ENCODE assay signal across 25 mouse cellular contexts in the genomic region with DNA sequence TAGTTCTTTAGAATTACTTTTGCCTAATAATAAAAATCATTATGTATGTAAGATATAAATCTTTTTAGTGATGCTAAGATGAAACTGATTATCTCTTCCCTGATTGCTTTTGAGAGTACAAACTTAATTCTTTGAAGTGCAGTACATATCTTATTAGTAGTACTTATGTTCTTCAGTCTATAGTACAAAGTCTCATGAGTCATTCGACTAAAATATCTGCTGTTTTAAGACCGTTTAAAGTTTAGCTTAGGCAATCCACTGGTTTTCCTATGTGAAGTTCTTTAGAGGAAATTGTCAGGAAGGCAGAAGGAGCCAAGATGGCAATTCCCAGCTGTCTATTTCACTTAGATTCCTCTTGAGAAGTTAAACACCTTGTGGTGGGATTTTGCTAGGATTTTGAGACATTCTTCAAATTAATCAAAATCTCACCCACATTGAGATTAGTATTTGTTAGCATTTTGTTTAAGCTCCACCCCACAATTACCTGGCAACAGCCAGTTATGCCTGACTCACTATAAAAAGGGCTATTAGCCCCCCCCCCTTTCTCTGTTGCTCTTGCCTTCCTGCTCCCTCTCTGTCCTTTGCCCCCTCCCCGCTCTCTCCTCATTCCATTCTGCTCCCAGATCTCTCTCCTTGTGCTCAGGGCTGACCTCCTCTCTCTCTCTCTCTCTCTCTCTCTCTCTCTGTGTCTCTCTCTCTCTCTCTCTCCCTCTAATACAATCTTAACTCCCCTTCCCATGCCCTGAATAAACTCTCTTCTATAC.
"Had no signal": no experiment of that assay in that cellular context is flagged by ENCODE, and none has a peak within 500 bp of the region (broad histone marks: within the 10 kb centered on the region; RNA-seq: fewer than 3 reads in every experiment).

No protein-coding gene starts in this region.

- H3K27me3 ChIP-seq: heart, embryonic 12.5 days; hindbrain, embryonic 13.5 days; kidney, embryonic 15.5 days; limb, embryonic 13.5 days; limb, embryonic 15.5 days; liver, embryonic 12.5 days had no signal

- H3K27ac ChIP-seq: gastrocnemius, adult 2 months; heart, embryonic 10.5 days; hindbrain, embryonic 10.5 days; hindbrain, embryonic 13.5 days; kidney, embryonic 15.5 days; limb, embryonic 13.5 days; limb, embryonic 15.5 days; liver, embryonic 12.5 days; liver, embryonic 14.5 days had no signal

- H3K4me2 ChIP-seq: heart, embryonic 12.5 days; hindbrain, embryonic 13.5 days; kidney, embryonic 15.5 days; limb, embryonic 13.5 days; limb, embryonic 15.5 days; liver, embryonic 12.5 days had no signal

- H3K4me1 ChIP-seq: heart, embryonic 10.5 days; heart, embryonic 12.5 days; hindbrain, embryonic 10.5 days; hindbrain, embryonic 13.5 days; kidney, embryonic 15.5 days; limb, embryonic 13.5 days; limb, embryonic 15.5 days; liver, embryonic 12.5 days had no signal

- ATAC-seq: hindbrain, embryonic 16.5 days; inflammation-experienced regulatory T-cells, adult 6 months; liver, embryonic 12.5 days had no signal

- DNase-seq: gastrocnemius, adult 2 months; gastrocnemius, postnatal 10 days; gastrocnemius, postnatal 25 days; heart, adult 18-20 months; heart, postnatal 10 days; heart, postnatal 4 days; kidney, adult 11 months; kidney, adult 2 months; kidney, adult 9 months; kidney, postnatal 14 days; kidney, postnatal 36 days; layer of hippocampus, adult 9-11 months; layer of hippocampus, postnatal 36 days; left cerebral cortex, postnatal 4 days had no signal

- H3K4me3 ChIP-seq: gastrocnemius, adult 2 months; heart, embryonic 10.5 days; heart, embryonic 12.5 days; hindbrain, embryonic 10.5 days; hindbrain, embryonic 13.5 days; kidney, embryonic 15.5 days; limb, embryonic 13.5 days; limb, embryonic 15.5 days; liver, embryonic 12.5 days had no signal

- H3K9me3 ChIP-seq: heart, embryonic 10.5 days; heart, embryonic 12.5 days; hindbrain, embryonic 10.5 days; hindbrain, embryonic 13.5 days; kidney, embryonic 15.5 days; limb, embryonic 13.5 days; limb, embryonic 15.5 days; liver, embryonic 12.5 days had no signal

- H3K9ac ChIP-seq: heart, embryonic 12.5 days; hindbrain, embryonic 13.5 days; kidney, embryonic 15.5 days; limb, embryonic 13.5 days; limb, embryonic 15.5 days; liver, embryonic 12.5 days; liver, embryonic 14.5 days had no signal

- H3K36me3 ChIP-seq: heart, embryonic 10.5 days; heart, embryonic 12.5 days; hindbrain, embryonic 10.5 days; hindbrain, embryonic 13.5 days; kidney, embryonic 15.5 days; limb, embryonic 13.5 days; limb, embryonic 15.5 days; liver, embryonic 12.5 days had no signal
